Mouse (Mus musculus): ENCODE data around the gene Safb2.

Gene Safb2

DNA sequence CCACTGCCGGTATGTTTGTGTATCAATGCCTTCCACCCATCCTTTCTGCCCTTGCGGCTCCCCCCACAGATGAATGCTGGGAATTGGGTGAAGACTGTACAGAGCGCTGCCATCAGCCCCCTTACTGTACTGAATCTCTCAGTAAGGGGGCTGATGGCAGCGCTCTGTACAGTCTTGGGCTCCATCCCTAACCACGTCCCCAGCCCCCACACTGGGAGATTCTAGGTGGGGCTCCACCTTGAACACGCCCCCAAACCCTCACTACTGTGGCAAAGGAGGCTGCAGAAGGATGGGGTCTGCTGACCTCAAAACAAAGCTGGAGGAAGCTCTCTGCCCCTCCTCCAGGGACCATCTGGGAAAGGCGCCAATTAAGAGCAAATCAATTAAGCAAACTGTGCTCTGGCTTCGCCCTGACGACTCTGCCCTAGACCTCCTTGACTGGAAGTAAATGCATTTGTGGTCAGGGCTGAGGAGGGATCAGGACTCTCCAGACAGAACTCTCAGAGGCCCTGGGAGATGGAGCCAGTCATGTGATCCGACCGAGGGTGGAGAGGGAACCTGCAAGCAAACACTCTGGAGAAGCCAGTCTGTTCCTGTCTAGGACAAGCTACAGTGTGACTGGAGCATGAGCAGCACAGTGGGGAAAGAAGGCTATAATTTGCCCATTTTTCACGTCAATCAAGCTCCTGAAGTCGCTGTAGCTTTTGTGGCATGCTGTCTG, 68.5 kb downstream of the Safb2 start:
- no peak for DNase-seq

DNA sequence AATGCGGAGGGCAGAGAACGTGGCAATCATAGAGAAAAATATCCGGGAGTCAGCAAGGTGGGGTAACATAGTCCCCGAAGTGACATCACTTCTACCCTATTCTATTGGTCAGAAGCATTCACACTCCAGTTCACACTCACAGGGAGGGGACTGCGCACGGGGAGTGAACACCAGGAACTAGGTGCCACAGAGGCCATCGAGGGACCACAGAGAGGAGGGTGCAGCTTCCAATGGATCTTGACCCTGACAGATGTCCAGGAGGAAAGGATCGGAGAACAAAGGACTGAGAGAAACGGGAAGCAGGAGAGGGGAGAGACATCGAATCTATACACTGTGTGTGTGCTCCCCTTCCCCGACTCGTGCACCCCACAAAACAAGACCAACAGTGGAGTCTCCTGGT, 69.5 kb downstream of the Safb2 start:
- no peak for DNase-seq

DNA sequence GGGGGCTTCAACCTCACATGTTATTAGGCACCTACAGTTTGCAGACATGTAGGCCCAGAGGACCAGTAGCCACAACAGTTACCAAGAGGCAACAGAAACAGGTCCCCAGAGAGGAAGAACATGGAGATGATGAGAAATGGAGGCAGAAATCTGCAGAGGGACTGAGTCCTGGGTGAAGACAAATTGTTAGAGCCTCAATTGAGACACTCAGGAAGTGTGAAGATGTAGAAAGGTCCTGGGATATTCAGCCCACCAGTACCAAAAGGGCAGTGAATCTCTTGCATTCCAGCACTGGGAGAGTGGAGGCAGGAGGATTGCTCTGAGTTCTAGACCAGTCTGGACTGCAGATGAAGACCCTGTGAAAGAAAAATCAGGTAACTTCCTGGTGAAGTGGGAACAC, 70.1 kb downstream of the Safb2 start:
- DNase-seq, result no peak

DNA sequence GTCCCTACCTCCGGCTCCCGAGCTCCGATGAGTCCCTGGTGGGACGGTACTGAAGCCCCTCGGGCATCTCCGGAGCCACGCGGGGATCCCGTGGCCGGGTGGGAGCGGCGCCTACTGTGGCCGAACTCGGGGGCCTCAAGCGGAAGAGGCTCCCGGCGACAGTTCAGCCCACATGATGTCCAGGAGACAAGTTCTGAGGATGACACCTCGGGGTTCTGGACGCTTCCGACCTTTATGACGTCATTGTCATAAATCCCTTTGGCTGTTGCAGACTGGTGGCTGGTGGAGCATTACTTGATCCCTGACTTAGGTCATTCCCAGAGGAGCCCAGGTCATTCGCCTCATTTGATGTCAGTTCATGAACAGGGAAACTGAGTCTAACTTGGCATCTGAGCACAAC, 72.1 kb downstream of the Safb2 start, which contains the start of gene Znrf4:
TSS of gene Znrf4 (minus strand) at position 122 of the 400 bp plus-strand sequence.
- no peak for DNase-seq

DNA sequence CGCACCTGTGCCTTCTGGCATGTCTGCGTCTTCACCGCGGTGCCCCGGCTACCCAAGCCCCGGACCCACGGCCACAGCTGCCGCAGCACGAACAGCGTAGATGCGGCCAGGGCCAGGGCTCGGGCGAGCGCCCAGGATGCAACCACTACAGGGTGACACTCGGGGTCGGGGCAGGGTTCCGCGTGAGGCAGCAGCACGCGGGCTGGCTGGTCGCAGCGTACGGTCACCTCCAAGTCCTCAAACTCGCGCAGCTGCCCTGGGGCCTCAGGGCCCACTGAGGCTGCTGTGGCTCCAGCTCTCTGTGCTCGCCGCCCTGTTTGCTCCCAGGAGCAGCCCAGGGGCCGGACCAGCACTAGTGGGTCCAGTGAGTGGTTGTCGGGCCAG, 72.7 kb downstream of the Safb2 start:
- DNase-seq, result no peak

DNA sequence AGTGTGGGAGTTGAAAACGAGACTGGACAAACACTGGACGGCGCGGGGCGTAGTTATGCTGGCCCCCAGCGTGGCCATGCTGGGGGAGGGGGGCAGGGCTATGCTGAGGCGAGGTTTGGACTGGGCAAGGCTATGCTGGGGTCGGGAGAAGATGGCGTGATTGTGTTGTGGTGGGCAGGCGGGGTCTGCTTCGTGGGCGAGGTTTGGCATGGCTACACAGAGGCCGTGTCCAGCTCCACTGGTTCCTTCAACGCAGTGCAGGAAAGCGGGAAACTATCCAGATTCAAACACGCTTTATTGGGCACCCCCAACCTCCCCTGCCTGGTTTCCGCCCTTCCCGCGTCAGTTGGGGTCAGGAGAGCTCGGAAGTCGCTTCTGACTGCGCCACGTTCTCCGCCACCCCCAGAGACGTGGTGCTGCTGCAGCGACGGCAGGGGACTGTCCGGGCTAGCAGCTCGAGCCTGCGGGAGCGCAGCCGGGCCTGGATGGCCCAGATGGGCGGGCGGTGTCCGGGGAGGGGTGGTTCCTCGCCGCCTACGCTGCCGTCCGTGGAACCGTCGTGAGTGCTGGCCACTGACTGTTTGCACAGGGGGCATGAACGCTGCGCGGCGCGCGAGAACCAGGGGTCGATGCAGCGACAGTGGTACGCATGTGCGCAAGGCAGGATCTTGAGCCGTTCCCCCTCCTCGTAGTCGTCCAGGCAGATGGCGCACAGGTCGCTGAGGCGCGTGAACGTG, 73.2 kb downstream of the Safb2 start:
- DNase-seq, result no peak

Measured in thymus, postnatal 25 days (tissue).